Mouse (Mus musculus): ENCODE data around the gene Cyp2d22. TPM values are rescaled to one million over a fixed set of nuclear protein-coding genes. Genes with fewer than 3 reads are reported as not detected.

The Cyp2d22 gene
- polyA plus RNA-seq, 1 experiment from 2014 or later = 5.5 TPM

DNA sequence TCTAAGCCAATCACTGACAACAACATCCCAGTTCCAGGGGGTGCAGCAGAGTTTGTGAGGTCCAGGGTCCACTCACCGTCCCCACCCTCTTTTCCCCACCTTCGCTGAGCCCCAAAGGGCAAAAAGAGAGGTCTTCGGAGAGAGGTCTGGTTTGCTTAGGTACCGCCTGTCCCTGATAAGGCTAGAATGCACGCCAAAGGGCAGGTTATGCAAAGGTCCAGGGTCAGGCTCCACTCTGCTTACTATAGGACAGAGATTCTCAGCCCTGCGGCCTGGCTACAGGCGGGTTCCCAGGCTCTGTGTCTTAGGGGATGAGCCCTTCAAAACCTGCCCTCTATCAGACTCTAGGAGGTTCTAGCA lies 569 bp downstream of the Cyp2d22 start:
- no peak for TF ChIP-seq EP300 (optimal IDR thresholded peaks at IDR 0.05)
- no peak for TF ChIP-seq CTCF (IDR thresholded peaks at IDR 0.05; ENCODE audit: low read depth)
- Histone ChIP-seq H3K9ac (ENCODE audit: low read length) (peak overlapping the region; percentile 71), H3K4me3 (ENCODE audit: low read depth, low read length) (peak overlapping the region; percentile 45), H3K9me3 (ENCODE audit: control insufficient read depth, low read length) (no peaks in the 10 kb centered on the region), H3K4me2 (replicated peaks; ENCODE audit: low read depth) (peak overlapping the region; percentile 72), H3K27ac (replicated peaks) (peak overlapping the region; percentile 92), H3K36me3 (ENCODE audit: control insufficient read depth, insufficient read depth, low read length) (no peaks in the 10 kb centered on the region), H3K27me3 (ENCODE audit: control insufficient read depth, insufficient read depth, low read length) (no peaks in the 10 kb centered on the region), H3K4me1 (replicated peaks; ENCODE audit: control insufficient read depth, insufficient read depth) (no peaks in the 10 kb centered on the region; the same call in 1 of the 2 replicates)
- DNase-seq (ENCODE audit: low spot score) (no peak), ATAC-seq (ENCODE audit: low FRiP score, low TSS enrichment) (peak; percentile 31; the same call in 1 of the 2 replicates)
- WGBS = 30% methylated on average over 7 of the region's 7 CpGs

DNA sequence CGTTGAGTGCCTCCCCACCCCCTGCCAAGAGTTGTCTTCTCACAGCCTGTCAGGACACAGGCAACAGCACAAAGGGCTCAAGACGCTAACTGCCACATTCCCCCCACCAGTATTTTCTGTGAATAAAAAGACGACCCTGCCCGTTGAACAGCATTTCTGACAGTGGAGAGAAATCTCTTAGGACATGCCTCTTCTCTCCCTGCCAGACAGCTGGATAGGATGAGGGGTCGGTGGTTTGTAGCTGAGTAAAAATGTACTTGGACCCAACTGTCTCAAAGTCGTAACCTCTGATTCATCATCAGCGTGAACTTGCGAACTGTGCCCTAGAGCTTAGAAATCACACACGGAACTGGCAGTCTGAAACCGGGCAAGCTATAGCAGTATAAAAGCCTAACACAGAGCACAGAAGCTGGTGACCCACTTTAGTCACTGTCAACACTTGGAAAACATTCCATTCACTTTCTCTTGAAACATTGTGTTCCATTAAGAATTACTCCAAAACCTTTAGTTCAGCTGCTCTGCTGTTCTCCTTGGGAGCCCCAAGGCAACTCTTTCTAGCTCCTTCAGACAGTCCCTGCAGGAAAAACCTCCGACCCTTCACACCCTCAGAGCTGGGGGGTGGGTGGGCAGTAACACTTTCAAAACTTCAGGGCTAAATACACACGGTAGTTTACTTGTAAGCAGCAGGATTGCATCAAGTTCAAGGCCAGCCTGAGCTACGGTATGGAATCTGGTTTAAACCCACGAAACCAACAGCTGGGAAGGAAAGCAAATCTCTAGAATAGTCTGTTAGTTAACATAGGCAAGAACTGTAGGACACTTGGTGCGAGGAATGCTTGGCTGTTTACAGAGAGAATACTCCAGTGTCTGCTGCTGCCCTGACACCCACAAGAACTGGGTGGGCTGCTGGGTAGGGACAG lies 1.5 kb downstream of the Cyp2d22 start:
- DNase-seq (ENCODE audit: low spot score) = no peak
- Histone ChIP-seq H3K9me3 (ENCODE audit: control insufficient read depth, low read length) (no peaks in the 10 kb centered on the region), H3K36me3 (ENCODE audit: control insufficient read depth, insufficient read depth, low read length) (no peaks in the 10 kb centered on the region), H3K4me1 (replicated peaks; ENCODE audit: control insufficient read depth, insufficient read depth) (no peaks in the 10 kb centered on the region; the same call in 1 of the 2 replicates), H3K4me2 (replicated peaks; ENCODE audit: low read depth) (peak overlapping the region; percentile 72), H3K27me3 (ENCODE audit: control insufficient read depth, insufficient read depth, low read length) (no peaks in the 10 kb centered on the region), H3K9ac (ENCODE audit: low read length) (0 out of 2 replicates have a peak overlapping the region, but pooled peaks have one; percentile 18), H3K4me3 (ENCODE audit: low read depth, low read length) (peak overlapping the region; percentile 45; the same call in 1 of the 2 replicates), H3K27ac (replicated peaks) (peak overlapping the region; percentile 92)
- TF ChIP-seq CTCF (IDR thresholded peaks at IDR 0.05; ENCODE audit: low read depth) (no peak), EP300 (optimal IDR thresholded peaks at IDR 0.05) (no peak)
- 35% methylated on average over 15 of the region's 15 CpGs for WGBS
- no peak for ATAC-seq (ENCODE audit: low FRiP score, low TSS enrichment)

DNA sequence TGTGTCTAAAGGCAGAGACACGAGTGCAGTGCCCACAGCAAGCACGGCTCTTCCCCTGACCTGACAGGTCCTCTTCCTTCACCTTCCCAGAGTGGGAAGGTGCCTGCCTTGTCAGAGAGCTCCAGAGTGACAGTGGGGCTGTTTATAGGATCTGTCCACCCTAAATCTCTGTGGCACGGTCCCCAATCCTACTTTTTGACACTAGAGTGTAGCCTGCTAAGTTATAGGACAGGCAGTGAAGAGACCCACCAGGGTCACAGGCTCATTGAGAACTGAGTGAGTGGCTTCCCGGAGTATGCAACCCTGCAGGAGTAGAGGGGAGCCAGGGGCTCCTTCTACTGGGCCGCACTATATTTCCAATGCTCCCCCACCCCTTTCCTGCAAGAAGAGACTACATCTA lies 2.4 kb downstream of the Cyp2d22 start:
- H3K4me3 ChIP-seq (ENCODE audit: low read depth, low read length) = no peak overlapping the region
- H3K4me2 ChIP-seq (replicated peaks; ENCODE audit: low read depth) = peak overlapping the region; percentile 72
- DNase-seq (ENCODE audit: low spot score) = no peak
- 73% methylated on average over 5 of the region's 5 CpGs for WGBS
- TF ChIP-seq EP300 (optimal IDR thresholded peaks at IDR 0.05) (no peak), CTCF (IDR thresholded peaks at IDR 0.05; ENCODE audit: low read depth) (no peak)
- no peak for ATAC-seq (ENCODE audit: low FRiP score, low TSS enrichment)
- H3K36me3 ChIP-seq (ENCODE audit: control insufficient read depth, insufficient read depth, low read length) = no peaks in the 10 kb centered on the region
- H3K4me1 ChIP-seq (replicated peaks; ENCODE audit: control insufficient read depth, insufficient read depth) = no peaks in the 10 kb centered on the region; the same call in 1 of the 2 replicates
- H3K9me3 ChIP-seq (ENCODE audit: control insufficient read depth, low read length) = no peaks in the 10 kb centered on the region
- no peak overlapping the region for H3K9ac ChIP-seq (ENCODE audit: low read length)
- H3K27ac ChIP-seq (replicated peaks) = peak overlapping the region; percentile 92
- no peaks in the 10 kb centered on the region for H3K27me3 ChIP-seq (ENCODE audit: control insufficient read depth, insufficient read depth, low read length)

DNA sequence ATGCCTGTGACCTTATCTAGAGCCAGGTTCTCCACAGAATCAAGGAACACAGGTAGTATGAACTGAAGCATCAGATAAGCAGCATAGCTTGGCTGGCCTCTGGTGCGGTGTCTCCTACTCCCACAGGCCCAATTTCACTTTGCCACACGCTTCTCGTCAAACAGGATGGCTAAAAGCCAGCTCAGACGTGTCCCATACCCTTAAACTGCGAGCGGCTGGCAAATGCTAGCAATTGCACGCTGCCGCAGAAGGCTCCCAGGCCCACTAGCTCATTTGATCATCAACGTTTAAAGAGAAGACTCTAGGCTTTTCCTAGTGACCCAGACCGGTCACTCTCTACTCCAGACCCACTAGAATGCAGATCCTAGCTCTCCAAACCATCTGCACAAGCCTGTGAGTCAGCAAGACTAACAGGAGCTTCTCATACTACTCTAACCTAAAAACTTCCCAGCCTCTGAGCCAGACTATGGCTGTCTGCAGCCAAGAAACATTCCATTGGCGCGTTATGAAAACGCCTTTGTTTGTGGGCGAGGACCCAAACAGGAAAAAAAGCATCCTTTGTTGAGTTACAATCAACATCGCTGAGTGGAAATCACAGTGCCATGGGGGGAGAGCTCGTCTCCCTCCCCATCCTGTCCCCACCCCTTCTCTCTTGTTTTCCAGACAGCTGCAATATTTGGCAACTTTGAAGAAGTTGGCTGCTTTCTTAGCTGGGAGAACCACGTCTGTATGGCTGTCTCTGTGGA lies 3.5 kb downstream of the Cyp2d22 start:
- no peak for TF ChIP-seq EP300 (optimal IDR thresholded peaks at IDR 0.05)
- no peak for TF ChIP-seq CTCF (IDR thresholded peaks at IDR 0.05; ENCODE audit: low read depth)
- Histone ChIP-seq H3K36me3 (ENCODE audit: control insufficient read depth, insufficient read depth, low read length) (no peaks in the 10 kb centered on the region), H3K27me3 (ENCODE audit: control insufficient read depth, insufficient read depth, low read length) (no peaks in the 10 kb centered on the region), H3K9me3 (ENCODE audit: control insufficient read depth, low read length) (no peaks in the 10 kb centered on the region), H3K27ac (replicated peaks) (peak overlapping the region; percentile 80), H3K4me2 (replicated peaks; ENCODE audit: low read depth) (no peak overlapping the region), H3K4me1 (replicated peaks; ENCODE audit: control insufficient read depth, insufficient read depth) (no peaks in the 10 kb centered on the region; the same call in 1 of the 2 replicates), H3K4me3 (ENCODE audit: low read depth, low read length) (no peak overlapping the region), H3K9ac (ENCODE audit: low read length) (no peak overlapping the region)
- ATAC-seq (ENCODE audit: low FRiP score, low TSS enrichment) = peak; percentile 46; the same call in 1 of the 2 replicates
- WGBS = 46% methylated on average over 17 of the region's 17 CpGs
- no peak for DNase-seq (ENCODE audit: low spot score)

DNA sequence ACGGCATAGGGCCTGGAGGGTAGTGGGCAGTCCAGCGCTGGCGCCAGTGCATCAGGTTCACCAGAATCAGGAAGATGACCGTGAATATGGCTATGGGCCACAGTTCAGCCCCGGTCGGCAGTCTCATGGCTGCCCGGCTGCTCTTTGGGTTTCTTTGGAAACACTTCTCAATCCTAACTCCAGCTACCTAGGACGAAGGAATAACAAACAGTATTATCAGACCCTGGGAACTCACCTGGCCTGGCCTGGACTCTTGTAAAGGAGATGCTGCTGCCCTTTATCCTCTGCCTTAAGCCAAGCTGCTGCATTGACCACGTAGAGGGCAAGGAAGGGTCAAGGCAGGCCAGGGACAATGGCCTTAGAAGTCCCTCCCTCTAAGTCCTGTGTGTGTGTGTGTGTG lies 4.2 kb downstream of the Cyp2d22 start:
- WGBS = 78% methylated on average over 9 of the region's 9 CpGs
- no peak overlapping the region for H3K4me2 ChIP-seq (replicated peaks; ENCODE audit: low read depth)
- TF ChIP-seq EP300 (optimal IDR thresholded peaks at IDR 0.05) = no peak
- TF ChIP-seq CTCF (IDR thresholded peaks at IDR 0.05; ENCODE audit: low read depth) = no peak
- H3K36me3 ChIP-seq (ENCODE audit: control insufficient read depth, insufficient read depth, low read length) = no peaks in the 10 kb centered on the region
- no peaks in the 10 kb centered on the region; the same call in 1 of the 2 replicates for H3K4me1 ChIP-seq (replicated peaks; ENCODE audit: control insufficient read depth, insufficient read depth)
- H3K27ac ChIP-seq (replicated peaks) = peak overlapping the region; percentile 80; the same call in 1 of the 2 replicates
- ATAC-seq (ENCODE audit: low FRiP score, low TSS enrichment) (no peak), DNase-seq (ENCODE audit: low spot score) (no peak)
- no peak overlapping the region for H3K4me3 ChIP-seq (ENCODE audit: low read depth, low read length)
- no peaks in the 10 kb centered on the region for H3K27me3 ChIP-seq (ENCODE audit: control insufficient read depth, insufficient read depth, low read length)
- no peak overlapping the region for H3K9ac ChIP-seq (ENCODE audit: low read length)
- no peaks in the 10 kb centered on the region for H3K9me3 ChIP-seq (ENCODE audit: control insufficient read depth, low read length)
